Mouse (Mus musculus) natural killer cell, adult 2 months (primary cell): ENCODE results near the gene Sorl1.

Experiments
- DNase-seq, 2 experiments: peaks; one replicate each; pipeline ENCODE4 v3.0.0; 2022; ENCODE audit warnings: low spot score in 2 of 2

Gene Sorl1

DNA sequence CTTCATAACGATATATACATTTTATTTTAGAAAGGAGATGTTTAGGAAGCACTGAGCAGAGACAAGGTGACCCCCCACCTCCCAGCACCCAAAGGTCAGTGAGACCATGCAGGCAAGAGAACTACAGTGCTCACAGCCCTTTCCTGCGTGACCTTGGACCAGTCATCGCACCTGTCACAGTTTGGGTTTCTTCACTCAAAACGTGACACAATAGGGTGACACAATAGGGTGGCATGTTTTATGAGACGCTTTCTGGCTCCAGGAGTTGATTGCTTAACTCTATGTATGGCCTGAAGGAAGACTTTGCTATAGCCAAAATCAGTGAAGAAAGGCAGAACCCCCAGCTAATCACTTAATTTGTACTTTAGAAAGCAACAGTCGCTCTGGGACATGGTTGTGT, 1.7 kb downstream of the Sorl1 start:
- DNase-seq = no peak

DNA sequence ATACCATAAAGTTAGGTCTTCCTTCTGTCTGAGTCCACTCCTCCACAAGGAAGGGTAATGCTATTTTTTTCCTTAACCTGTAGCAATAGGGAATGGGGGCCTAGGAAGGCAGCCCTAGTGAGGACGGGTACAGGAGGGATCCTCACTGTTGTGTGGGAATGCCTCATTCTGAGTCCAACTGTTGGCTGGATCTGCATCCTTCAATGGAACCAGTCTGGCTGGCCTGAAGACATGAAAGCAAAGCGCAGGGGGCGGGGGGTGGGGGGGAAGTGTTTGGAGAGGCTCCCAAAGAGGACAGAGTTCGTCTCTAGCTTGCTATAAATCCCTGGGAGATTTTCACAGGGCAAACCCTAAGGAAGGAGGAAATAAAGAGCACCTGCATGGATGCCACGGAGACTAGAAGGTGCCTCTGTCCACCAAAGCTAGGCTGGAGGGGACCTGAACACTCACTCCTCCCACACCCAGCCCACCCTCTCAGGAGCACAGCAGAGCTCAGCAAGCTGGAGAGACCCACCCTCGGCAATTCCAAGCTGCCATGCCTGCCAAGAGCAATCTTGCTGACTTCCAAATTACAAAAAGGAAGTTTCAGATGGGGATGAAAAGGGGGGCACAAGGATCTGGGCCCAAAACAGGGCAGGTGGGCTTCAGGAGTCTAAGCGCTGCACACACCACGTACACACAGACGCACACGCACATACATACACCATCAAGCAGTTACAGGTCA, 2.3 kb downstream of the Sorl1 start:
- DNase-seq = no peak

DNA sequence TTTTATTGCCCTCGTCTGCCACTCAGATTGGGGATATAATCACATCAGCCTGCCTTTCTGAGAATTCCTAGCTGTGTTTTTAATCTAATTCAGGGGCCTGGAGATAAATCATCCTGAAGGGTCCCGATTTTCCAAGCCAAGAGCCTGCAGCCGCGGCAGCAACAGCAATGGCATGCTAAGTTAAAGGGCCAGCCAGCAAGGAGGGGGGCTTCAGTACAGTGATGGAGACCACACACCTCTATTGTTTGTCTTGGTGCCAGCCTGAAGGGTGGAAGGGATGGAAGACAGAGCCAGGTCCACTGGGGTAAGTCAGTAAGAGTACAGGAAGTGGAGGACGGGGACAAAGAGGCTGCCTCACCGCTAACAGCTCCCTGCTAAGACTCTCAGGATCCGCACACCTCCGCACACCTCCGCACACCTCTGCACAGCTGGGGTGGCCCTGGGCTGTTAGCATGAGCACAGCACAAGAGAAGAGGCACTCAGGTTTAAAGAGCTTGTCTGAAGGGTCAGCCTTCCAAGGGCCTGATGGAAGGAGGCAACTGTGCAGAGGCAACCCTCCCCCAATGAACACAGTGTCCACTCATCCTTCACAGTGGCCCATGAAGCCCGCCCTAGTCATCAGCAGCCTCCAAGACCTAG, 7.6 kb downstream of the Sorl1 start:
- no peak for DNase-seq

DNA sequence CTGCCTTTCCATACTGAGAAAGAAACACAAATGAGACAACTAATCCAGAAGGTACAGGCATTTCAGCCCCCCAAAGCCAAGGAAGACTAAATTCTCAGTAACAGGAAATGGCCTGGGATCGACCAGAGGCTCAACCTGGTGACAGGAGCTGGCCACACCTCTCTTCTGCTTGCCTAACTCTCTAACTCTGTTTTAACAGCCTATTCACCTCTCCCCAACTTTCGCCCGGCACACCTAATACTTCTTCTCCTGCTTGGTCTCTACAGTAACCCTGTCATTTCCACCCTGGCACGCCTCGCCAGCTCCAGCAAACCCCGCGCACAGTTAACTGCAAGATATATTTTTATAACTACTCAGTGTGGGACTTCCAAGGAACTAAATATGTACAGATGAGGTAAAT, 9.0 kb downstream of the Sorl1 start:
- DNase-seq = no peak

DNA sequence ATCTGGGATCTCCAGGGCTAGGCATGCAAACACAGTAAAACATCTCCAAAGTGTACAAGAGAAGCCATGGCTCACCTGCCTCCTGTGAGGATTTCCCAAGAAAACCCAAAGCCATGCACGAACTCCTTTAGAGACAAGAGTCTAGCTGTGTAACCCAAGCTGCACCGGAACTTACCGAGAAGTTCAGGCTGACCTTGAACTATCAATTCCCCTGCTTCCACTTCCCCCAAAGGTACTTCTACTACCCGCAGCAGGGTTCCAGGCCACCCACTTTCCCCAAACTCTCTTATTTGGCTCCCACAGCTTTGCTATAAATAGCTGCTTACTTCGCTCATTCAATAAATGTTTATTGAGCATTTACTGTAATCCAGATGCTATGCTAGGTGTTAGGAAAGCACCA, 10.8 kb downstream of the Sorl1 start:
- no peak for DNase-seq

DNA sequence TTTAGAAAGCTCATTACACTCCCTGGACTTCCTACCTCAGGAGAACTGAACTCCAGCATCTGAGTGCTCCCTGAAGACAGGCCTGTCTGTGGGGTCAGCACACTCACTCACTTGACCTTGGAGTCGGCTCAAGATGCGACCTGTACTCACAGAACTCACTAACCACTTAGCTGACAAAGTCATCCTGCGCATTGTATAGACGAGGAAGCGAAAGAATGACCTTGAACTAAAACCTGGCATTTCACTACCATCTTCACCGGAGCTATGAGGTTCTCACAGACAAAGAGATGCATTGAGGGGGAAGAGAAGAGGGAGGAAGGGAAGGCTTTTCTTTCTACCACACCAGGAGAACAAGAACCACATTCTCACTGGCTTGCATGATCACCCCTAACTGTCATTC, 11.4 kb downstream of the Sorl1 start:
- no peak for DNase-seq

DNA sequence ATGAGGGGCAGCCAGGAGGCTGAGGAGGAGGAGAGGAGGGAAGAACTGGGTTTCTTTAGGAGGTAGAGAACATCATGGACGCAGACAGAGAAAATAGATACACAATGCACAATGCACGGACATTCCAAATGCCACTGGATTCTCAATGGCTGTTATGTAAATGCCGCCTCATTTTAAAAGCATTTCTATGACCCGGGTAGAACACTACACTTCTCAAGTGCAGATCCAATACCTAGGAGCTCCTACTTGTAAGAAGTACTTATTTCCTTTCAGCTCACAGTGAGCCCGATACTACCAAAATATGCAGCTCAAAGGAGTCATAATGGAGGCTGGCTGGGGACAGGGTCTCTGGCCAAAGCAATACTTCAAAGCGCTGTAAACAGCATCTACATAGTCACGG, 12.8 kb downstream of the Sorl1 start:
- no peak for DNase-seq

DNA sequence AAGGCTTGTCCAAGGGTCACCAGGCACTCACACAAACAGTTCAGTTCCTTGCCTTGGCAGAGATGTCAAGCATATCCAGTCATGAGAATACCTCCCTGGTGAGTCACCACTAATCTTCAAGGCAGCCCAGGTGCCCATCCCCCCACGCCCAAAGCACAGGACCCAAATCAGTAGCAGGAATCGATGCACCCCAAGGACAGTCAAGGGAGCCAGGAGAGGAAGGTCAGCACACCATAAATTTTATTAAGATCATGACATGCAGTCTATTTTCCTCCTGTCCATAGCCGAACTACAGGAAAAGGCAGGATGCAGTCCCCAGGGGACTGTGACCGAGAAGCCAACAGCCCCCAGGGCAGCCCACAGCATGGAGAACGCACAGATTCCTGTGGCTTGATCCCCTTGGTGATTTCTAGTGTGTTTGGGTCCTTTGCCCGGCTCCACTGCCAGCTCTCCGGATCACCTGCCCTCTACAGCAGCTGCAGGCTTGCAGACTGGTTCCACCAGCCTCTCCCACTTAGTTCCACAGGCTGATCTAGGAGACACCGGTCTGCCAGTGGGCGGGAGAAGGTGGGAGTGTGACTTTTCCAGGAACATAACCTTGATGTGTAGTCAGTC, 14.2 kb downstream of the Sorl1 start:
- peak; percentile 31 to 54 for DNase-seq

DNA sequence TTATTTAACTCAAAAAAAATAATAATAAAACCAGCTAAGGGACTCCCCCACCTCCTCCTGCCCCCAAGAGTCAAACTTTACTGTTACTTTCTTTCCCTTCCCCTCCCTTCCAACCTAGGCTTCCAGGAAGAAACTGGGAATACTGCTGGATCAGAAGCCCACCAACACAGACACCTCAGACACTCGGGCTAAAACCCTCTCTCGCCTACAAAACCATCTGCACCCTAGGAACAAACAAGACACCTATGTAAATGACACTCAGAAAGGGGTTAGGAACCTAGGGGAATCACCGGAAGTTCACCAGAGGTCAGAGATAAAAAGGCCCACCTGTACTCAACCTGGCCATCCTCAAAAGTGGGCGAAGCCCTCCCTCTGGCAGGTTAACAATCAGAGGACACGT, 15.0 kb downstream of the Sorl1 start:
- DNase-seq = no peak

DNA sequence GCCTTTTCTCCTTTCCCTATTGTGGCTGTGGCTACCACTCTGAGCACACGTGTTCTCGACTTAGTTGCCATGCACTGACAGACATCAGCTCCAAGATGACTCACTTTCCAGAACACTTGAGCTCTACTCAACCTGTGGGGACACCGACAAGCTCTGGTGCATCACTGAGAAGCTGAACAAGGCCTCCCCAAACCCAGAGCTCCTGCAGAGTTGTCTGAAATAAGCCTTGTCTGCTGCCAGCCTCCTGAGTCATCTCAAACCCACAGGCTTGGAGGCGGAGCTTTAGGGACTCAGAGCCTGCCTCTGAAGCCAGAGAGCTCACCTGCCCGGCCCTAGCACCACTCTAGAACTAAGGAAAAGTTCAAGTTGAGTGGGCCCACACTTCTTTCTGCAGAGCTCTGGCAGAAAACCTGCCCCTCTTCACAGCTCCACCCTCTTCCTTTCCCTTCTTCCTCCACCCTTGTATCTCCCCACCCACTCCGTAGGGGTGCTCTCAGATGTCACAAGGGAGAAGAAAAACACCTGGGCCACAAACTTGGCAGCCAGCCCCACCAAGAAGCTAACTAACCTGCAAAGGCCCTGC, 15.6 kb downstream of the Sorl1 start:
- peak; percentile 58 to 68 for DNase-seq

DNA sequence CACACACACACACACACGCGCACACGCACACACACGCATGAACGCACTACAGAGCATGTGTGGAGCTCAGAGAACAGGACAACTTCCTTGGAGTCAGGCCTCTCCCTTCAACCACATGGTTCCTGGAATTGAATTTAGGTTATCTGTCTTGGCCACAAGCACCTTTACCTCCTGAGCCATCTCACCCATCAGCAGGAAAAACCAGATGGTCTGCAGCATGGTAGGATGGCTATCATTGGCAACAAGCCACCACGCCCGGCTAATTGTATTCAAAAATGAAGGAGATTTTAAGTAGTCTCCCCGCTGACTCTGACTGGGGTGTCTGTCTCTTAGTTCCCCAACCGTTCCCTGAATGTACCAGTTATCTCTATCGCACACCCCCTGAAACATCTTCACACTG, 17.0 kb downstream of the Sorl1 start:
- no peak for DNase-seq

DNA sequence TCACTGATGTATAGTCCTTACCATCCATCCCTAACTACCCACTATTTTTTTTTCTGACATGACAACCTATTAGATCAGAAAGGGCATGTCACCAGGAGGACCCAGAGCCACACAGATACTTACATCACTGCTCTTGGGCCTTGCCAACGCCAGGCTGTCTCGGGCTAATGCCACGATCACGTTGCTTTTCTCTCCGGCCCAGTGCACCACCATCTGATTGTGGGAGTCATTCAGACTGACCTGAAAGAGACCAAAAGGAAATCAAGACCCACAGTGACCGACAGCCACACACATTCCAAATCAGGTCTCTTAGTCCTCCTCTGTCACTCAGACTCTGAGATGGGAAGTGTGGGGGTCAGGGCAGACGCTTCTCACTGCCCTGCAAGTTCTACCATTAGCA, 17.8 kb downstream of the Sorl1 start:
- DNase-seq = no peak

DNA sequence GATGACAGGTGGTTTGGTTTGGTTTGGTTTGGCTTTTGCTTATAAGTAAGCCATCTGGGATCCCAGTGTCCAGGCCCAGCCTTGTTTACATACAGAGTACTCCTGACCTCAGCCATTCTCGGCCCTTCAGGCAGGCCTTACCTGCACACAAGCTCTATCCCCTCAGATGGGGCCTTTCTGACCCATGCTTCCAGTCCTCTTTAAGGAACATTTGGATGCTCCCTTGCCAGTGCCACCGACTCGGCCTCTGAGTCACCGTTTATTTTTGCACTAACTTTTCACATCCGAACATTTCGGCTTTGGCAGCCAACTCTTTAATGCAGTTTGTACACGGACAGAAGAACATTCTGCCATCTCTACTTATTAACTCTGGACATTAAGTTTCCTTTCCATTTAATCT, 20.6 kb downstream of the Sorl1 start:
- DNase-seq = no peak

DNA sequence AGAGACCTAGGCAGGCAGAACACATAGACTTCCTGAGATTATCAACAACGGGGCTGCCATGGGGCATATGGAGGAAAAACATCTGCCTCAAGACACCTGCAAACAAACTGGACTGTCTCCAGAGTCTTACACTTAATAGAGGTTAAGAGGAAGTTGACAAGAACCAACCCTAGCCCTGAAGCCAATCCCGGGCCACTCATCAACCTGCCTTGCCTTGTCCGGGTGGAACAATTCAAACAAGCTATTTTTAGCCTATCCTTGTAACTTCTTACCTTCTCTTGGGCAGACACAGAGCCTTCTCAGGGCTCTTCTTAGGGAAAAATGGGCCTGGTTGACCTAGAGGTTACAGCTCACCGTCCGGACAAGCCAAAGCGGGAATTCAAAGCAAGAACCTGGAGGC, 22.1 kb downstream of the Sorl1 start:
- no peak for DNase-seq

DNA sequence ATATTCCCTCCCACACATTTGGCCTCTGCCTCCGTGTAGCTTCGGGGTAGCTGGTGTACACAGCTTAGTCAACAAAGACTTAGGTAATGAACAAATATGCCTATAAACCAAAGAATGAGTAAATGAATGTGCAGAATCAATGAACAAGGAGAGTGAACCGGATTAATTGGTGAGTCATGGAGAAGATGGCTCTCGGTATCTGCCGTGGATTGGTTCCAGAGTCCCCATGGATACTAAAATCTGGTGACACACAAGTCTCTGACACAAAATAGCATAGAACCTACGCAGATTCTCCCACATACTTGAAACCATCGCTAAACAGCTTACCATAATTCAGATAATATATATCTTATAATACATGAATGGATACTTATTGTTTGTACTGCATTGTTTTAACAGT, 22.8 kb downstream of the Sorl1 start:
- no peak for DNase-seq

DNA sequence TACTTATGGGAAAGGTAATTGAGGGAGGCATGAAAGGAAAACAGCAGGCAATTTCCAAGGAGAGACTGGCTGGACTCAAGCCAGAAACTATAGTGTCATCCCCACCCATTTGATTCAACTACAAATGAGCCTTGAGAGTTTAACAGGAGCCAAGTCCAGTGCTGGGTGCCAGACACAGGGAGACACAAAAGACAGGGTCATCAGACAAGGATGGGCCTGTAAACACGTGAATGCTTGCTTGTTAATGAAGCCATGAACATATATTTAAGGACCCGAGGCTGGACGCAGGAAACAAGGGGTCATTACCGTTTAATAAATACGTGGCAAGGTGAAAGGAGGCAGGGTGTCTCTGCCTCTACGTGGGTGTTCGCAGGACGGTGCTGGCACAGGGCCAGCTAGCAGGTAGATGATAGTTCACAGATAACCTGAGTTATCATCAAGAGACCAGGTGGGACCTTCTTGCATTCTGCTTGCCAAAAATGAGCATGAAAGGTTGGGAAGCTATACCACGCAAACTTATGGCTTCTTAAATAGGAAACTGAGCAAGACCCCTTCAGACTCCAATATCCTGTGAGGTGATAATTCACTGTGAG, 23.4 kb downstream of the Sorl1 start:
- no peak for DNase-seq

DNA sequence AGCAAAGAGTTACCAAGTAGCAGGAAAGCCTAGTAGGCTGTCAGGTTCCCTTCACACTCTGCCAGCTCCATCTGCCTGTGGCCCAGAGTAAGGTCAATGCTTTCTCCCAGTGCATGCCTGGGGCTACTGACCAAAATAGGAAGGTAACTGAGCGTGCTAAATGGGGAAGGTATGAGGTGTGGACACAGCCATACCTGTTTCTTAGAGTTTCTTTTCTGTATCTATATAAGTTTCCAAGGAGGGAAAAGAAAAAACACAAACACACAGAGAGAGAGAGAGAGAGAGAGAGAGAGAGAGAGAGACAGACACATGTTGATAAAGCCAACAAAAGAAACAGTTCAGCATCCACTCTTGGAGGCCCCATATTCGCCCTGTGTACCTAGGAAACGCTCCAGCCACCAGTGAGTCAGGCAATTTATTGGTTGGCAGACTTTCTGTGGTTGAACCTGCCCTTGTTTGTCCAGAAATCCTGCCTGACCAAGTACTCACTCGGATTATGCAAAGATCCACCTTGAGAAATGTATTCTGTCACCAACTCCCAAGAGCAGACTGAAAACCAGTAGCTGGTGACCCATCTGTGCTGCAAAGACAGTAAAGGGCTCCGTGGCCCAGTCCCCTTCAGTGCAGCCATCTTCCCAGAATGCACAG, 25.5 kb downstream of the Sorl1 start:
- no peak for DNase-seq

DNA sequence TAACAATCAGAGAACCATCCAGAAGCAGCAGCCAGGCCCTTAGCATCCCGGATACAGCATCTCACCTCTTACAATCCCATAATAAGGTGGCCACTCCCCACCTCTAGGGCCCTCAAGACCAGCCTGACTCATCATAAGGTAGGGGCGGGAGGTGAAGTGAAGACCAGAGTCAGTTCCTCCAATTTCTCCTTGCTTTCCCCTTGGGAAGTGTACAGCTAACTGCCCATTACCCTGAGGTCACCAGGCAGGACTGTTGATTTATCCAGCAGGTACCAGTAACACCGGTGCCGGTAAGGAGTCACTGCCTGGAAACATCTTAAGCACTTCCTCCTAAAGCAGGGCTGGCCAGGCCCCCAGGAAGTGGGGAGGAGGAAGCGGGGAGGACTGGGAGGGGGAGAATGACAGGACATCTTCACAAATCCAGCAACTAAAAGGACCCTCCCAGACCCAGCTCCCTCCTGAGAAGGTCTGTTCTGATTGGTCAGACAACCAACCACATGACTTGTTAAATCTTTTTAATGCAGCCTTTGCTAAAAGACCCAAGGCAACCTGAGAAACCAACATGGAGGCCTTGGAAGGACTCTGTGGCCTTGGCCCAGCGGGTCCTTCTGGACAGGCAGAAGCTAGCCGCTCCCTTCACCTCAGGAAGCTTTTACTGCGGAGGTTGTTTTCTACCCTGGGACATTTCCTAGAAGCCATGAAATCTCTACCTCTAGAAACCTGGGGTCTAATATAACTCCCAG, 26.2 kb downstream of the Sorl1 start:
- peak; percentile 17 to 24 for DNase-seq

DNA sequence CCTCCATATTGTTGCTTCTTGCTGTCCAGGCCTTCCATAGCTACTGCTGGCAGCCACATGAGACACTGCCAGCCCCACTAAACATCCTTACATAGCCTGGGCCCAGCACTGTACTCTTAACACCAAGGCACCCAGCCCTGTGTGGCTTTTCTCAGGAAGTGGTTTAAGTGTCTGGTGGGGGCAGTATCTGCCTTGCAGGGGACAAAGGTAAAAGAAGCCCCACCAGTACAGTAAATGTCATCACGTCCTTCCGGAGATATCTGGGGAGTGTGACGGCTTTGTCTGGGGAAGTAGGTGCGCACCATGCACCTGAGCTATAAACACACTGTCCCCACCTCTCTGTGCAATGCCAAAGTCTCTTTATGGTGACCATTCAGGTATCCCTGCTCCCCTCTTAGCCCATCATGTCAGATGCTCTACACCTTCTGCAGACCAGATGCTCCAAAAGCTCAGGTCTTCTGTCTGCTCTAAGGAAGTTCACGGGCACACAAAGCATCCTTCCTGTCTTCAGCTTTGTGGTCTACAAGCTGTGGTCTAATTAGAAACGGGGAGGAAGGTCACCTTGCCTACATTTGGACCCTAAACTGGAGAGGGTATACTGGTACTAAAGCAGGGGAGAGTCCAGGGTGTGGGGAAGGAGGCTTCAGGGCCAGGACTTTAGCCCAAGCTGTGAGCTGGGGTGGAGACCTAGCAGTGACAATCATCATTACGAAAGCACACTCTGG, 26.9 kb downstream of the Sorl1 start:
- DNase-seq = peak; percentile 83 to 89

DNA sequence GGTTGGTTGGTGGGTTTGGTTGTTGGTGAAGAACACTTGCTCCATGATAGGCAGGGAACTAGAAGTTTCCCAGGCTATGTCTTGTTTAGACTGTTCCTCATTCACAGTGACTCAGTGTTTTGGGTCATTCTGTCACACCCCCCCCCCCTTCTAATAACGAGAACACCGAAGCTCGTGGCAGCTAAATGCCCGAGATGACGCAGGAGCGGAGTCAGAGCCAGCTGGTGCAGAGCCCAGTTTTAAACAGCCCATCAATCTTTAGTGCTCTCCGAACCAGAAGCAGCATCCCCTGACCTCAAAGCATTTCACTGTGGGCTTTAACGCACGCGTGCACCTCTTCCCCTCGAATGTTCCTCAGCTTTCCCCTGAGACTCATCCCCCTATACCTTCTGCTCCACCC, 29.3 kb downstream of the Sorl1 start:
- peak in 1 of 2 experiments; percentile 27 for DNase-seq
